Mouse (Mus musculus) lung, postnatal 0 days (tissue): ENCODE data around the gene Cnbp.

Experiments used
- CTCF ChIP-seq: IDR thresholded peaks from 2 replicates; pipeline ENCODE4 v1.5.1; 2016; ENCODE audit warnings: antibody characterized with exemption, mild to moderate bottlenecking
- EP300 ChIP-seq: IDR thresholded peaks from 2 replicates; pipeline ENCODE4 v1.6.1; 2016; ENCODE audit warnings: antibody characterized with exemption, mild to moderate bottlenecking, control low read depth

GRCm38 (mm10) chr6:87868871-87869506, 18.1 kb upstream of the Cnbp start:
- TF ChIP-seq CTCF (no peak), EP300 (0 out of 2 replicates have a peak, but pooled peaks have one; percentile 29)
